Mouse (Mus musculus) left cerebral cortex, adult 9 months (tissue): Measurements from ENCODE around the gene Gm42742.
A peak's percentile ranks its signal among the peaks of the same experiment; 100 is the strongest.

Experiments used
- DNase-seq, 2 experiments: peaks; one replicate each; pipeline ENCODE4 v3.0.0; 2022; ENCODE audit warnings: low spot score in 2 of 2

Gm42742 gene

GRCm38 (mm10) chr7:127003620-127004019 lies 17.3 kb downstream of the Gm42742 start:
- DNase-seq: no peak

GRCm38 (mm10) chr7:126999568-126999967 lies 21.3 kb downstream of the Gm42742 start:
- no peak for DNase-seq

GRCm38 (mm10) chr7:126996449-126996848 lies 24.4 kb downstream of the Gm42742 start:
- DNase-seq: no peak

GRCm38 (mm10) chr7:126988816-126989215 lies 32.1 kb downstream of the Gm42742 start:
- no peak for DNase-seq

- peak in 1 of 2 experiments; percentile 54 for DNase-seq
Measured at GRCm38 (mm10) chr7:126986319-126986718, 34.6 kb downstream of the Gm42742 start.

- DNase-seq: peak; percentile 55 to 58
Measured at GRCm38 (mm10) chr7:126984667-126985444, 36.0 kb downstream of the Gm42742 start.

- no peak for DNase-seq
Measured at GRCm38 (mm10) chr7:126983113-126983512, 37.8 kb downstream of the Gm42742 start.

- DNase-seq: no peak
Measured at GRCm38 (mm10) chr7:126982054-126982453, 38.8 kb downstream of the Gm42742 start.

GRCm38 (mm10) chr7:126981601-126982000 lies 39.3 kb downstream of the Gm42742 start:
- no peak for DNase-seq

- DNase-seq: no peak
Measured at GRCm38 (mm10) chr7:126978841-126979240, 42.1 kb downstream of the Gm42742 start.

- no peak for DNase-seq
Measured at GRCm38 (mm10) chr7:126976878-126977459, 43.9 kb downstream of the Gm42742 start.

- peak; percentile 86 to 96 for DNase-seq
Measured at GRCm38 (mm10) chr7:126975950-126976866, 44.7 kb downstream of the Gm42742 start, which contains the start of gene Cdiptos. TSS of gene Cdiptos (minus strand) at chr7:126976098.

GRCm38 (mm10) chr7:126975893-126975949 lies 45.2 kb downstream of the Gm42742 start, which contains the start of gene Cdipt:
TSS of gene Cdipt (plus strand) at chr7:126975914.
- no peak for DNase-seq

- no peak for DNase-seq
Measured at GRCm38 (mm10) chr7:126975493-126975892, 45.4 kb downstream of the Gm42742 start.

- DNase-seq: no peak
Measured at GRCm38 (mm10) chr7:126967361-126967760, 53.5 kb downstream of the Gm42742 start.

- DNase-seq: no peak
Measured at GRCm38 (mm10) chr7:126965568-126965967, 55.3 kb downstream of the Gm42742 start.
